Mouse (Mus musculus): Measurements from ENCODE around the gene Tpst1.

GRCm38 (mm10) chr5:130129524-130129793 lies 56.3 kb downstream of the Tpst1 start:
- TF ChIP-seq FLI1 (IDR thresholded peaks at IDR 0.05; ENCODE audit: low read length) (no peak), GATA1 (IDR thresholded peaks at IDR 0.05; ENCODE audit: borderline replicate concordance, low read length) (no peak)
